Mouse (Mus musculus): ENCODE measurements around the gene Rps13.
"Not testable (repeated sequence)": the region's sequence is repeated elsewhere in the genome, so short reads cannot be mapped to it uniquely, and the experiment has no call there.

The Rps13 gene

DNA sequence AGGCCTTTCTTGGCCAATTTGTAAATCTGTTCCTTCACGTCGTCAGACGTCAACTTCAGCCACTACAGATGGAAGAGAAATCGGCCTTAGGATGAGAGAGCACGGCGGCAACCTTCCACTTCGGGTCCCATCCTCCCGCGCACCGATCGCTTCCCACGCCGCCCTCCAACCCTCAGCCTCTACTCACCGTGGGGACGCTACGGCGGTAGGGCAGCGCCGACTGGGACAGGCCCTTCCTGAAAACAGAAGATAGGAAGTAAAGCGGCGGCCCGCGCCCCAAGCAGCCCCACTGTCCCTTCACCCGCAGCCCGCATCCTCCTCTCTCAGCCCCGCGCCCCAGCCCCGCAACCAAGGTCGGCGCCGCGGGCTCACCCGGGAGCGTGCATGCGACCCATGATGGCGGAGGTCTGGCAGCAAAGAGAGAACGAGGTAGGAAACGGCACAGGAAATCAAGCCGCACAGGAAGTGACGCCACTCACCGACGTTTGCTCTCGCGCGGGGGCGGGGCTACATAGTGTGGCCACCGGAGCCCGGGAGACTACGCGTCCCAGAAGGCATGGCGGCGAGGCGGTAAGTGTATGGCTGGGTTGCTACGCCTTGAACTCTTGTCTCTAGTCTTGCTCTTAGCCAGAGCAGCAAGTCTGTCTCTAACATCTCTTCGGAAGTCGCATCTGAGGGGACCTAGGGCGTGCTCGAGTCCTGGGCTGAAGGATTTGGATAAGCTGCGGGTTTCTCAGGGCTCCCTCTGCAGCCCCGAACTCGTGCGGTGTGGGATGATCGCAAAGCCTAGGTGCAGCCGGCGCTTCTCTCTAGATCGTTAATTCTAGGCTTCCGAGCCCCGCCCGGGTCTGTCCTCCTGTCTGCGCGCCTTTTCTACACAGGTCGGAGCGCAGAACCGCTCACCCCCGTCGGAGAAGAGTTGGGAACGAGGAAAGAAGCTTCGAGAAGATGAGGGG lies at the start of gene Rps13:
Rps13 (minus strand) TSS at position 483 of the 956 bp plus-strand sequence.
- DNase-seq (ENCODE audit: extremely low read depth, low read depth, low spot score): no peak

DNA sequence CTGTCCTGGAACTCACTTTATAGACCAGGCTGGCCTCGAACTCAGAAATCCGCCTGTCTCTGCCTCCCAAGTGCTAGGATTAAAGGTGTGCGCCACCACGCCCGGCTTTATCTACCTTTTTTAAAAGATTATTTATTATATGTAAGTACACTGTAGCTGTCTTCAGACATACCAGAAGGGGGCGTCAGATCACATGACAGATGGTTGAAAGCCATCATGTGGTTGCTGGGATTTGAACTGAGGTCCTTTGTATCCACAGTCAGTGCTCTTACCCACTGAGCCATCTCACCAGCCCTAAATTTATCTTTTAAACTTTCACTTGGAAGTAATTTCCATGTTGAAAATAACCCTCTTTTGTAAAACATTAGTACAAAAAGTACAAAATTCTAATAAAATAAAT lies 45.2 kb upstream of the Rps13 start:
- DNase-seq (ENCODE audit: extremely low read depth, low read depth, low spot score): not testable (repeated sequence)

DNA sequence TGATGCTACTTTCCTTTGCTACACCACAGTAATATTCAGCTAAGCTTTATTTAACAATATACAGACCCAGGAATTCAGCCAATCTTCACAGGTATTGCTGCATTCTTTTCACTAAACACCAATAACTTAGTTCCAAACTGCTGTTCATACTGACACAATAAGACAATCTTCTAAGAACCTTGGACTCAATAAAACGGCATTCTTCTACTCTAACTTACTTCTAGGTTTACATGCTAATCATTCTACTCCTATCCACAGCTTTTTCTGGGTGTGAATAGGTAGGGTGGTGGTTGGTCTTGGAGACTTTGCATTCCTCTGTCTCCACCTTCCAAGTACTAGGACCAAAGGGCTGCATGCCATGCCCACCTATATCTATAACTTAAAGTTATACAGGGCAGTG lies 40.3 kb upstream of the Rps13 start:
- DNase-seq (ENCODE audit: extremely low read depth, low read depth, low spot score): no peak

DNA sequence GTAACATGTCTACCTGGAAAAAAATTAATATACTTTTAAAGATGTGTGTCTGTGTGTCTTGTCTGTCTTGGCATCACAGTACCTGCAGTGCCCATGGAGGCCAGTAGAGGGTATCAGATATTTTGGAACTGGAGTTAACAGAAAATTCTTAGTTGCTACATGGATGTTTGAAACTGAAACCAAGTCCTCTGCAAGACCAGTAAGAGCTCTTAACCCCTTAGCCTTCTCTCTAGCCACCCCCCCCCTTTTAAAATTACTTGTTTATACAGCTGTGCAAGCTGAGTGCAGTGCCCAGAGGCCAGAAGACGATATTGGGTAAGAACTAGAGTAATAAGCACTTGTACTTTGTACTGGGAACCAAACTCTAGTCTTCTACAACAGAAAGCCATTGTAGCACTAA lies 2.2 kb upstream of the Rps13 start:
- peak; percentile 62 for DNase-seq (ENCODE audit: extremely low read depth, low read depth, low spot score)

DNA sequence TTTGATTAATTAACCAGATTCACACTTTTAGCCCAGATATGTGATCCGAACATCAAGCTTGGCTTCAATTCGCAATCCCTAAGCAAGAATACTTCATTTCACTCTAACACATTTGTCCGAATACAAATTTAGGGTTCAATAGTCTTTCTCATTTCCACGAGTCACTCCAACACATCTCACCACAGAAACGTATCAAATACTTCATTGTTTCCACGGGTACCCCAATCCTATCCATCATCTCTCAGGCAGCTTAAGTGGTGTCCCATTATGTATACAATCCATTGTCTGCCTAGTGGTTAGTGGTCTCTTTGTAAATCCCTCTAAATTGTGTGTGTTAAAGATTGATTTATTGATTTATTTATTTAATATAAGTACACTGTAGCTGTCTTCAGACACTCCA lies 1.1 kb upstream of the Rps13 start:
- DNase-seq (ENCODE audit: extremely low read depth, low read depth, low spot score): no peak

DNA sequence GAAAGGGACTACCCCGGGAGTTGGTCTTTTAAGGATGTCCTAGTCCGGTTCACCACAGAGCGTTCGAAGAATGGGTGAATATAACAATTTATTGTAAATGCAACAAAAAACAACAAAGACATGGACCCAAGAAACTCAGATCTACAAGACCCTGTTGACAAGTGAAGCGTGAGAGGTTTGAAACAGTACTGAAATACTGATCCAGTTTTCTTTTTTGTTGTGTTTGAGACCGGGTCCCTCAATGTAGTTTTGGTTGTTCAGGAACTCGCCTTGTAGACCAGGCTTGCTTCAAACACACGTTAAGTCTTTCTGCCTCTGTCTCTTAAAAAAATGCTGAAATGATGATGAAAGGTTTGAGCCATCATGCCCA lies 659 bp upstream of the Rps13 start:
- DNase-seq (ENCODE audit: extremely low read depth, low read depth, low spot score): no peak

DNA sequence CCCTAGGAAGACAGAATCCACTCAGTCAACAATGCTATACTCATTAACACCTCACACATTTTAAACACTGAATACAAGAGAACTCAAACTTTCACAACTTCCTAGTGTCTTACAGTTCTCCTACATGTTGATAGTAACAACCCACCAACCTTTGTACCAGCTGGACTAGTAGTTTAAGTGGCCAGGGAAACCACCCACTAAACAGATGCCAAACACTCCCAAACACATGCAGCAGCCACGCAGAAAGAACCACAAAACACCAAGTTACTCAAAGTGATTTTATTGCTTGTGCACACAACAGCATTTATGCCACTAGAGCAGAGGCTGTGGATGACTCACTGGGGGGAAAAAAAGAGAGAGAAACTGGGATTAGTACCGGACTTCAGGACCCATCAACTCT lies 2.7 kb downstream of the Rps13 start:
- DNase-seq (ENCODE audit: extremely low read depth, low read depth, low spot score): no peak

DNA sequence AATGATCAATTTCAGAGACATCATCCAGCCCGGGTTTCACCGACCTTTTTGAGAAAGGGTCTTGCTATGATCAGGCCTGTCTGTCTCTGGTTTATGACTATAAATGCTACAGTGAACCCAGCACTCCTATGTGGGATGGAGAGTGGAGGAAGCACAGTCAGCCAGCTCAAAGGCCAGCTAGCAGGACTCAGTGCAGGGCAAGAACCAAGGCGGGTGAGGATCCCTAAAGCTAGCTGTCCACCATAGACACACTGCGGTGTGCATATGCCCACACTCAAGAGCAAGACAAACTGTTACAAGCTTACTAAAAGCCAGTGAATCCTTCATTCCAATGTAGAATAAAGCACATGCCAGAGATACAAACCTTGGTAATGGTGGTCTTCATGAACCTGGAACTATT lies 4.1 kb downstream of the Rps13 start:
- no peak for DNase-seq (ENCODE audit: extremely low read depth, low read depth, low spot score)

DNA sequence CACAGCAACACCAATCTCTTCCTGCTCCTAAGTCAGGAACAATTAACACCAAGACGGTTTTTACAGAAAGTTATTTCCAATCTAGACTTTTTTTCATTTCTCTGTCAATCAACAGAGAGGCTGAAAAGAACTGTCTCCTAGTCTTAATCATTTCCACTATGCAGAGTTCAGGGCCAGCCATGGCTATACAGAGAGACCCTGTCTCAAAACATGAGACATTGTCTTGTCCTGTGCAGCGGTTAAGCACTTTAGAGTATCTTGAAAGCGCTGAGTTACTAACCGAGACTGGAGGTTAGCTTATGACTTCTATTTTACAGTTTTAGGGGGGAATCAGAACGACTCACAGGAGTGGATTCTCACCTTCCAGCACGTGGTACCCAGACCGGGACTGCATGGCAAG lies 5.2 kb downstream of the Rps13 start:
- DNase-seq (ENCODE audit: extremely low read depth, low read depth, low spot score): no peak

DNA sequence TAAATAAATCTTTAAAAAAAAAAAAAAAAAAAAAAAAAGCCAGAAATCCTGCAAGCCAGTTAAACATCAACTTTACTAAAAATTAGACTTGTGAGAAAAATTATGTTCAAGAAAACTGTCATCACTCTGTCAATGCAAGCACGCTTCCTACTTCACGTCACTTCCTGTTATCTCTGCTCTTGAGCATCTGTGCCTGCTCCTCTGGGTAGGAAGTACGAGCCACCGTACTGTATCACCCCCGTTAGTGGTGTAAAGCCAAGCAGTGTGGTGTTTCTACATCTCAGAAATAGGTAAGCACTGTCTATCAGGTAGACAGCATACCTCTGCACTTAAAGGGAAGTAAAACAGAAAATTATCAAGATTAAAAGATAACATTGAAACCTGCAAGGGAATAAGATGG lies 6.1 kb downstream of the Rps13 start:
- DNase-seq (ENCODE audit: extremely low read depth, low read depth, low spot score): no peak

DNA sequence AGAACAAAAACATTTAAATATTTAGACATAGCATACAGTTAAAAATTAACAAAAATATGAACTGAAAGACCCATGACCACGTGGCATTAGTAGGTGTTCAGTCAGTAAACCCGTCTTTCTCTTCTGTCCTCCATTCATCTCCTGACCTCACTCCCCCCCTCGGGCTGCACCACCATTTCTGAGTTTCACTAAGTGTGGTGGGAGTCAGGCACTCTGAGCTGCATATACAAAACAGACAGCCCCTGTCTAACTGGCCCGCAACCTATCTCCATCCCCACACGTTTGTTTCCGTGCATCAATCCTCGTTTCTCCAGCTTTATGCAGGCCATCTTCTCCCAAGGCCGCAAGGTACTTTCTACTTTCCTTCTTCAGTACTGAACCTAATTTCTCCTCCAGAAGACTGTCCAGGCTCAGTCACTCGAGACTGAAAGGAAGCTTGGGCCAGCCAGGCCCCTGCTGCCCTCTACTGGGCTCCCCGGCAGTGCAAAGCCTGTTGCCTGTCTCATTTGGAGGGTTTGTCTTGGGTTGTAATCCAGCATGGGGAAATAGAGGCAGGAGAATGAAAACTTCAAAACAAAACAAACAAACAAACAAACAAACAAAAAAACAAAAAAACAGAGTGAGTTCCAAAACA lies 10.5 kb downstream of the Rps13 start:
- DNase-seq (ENCODE audit: extremely low read depth, low read depth, low spot score): no peak

DNA sequence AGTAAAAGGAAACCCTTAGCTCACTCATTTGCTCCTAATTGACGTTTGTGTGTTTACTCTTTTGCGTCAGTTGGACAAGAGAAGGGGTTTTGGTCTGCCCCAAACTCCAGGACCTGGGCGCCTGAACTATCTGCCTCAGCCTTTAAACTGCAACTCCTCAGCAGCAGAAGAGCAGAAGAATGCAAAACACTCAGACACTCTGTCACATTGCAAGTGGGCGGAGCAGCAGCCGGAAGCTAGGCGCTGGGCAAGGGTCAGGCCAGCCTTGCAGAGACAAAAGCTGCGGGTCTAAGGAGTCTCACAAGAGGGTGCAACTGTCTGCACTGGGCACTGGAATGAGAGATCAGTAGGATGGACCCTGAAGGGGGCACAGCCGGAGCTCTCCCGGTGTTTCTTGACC lies 24.5 kb downstream of the Rps13 start:
- no peak for DNase-seq (ENCODE audit: extremely low read depth, low read depth, low spot score)

DNA sequence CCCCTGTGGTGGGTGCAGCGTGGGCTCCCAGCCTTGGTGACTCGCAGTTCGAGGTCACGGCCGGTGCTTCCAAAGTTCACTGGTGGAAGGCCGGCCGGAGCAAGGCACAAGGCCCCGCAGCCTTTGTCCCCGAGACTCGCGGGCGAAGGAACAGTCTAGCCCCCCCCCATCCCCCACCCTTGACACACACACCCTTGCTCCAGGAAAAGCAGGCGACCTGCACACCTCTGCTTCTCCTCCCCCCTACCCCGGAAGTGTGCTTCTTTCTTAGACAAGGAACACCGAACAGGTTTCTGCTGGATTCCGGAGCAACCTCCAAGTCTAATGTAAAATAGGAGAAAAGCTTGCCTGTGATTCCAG lies 25.4 kb downstream of the Rps13 start:
- DNase-seq (ENCODE audit: extremely low read depth, low read depth, low spot score): no peak

DNA sequence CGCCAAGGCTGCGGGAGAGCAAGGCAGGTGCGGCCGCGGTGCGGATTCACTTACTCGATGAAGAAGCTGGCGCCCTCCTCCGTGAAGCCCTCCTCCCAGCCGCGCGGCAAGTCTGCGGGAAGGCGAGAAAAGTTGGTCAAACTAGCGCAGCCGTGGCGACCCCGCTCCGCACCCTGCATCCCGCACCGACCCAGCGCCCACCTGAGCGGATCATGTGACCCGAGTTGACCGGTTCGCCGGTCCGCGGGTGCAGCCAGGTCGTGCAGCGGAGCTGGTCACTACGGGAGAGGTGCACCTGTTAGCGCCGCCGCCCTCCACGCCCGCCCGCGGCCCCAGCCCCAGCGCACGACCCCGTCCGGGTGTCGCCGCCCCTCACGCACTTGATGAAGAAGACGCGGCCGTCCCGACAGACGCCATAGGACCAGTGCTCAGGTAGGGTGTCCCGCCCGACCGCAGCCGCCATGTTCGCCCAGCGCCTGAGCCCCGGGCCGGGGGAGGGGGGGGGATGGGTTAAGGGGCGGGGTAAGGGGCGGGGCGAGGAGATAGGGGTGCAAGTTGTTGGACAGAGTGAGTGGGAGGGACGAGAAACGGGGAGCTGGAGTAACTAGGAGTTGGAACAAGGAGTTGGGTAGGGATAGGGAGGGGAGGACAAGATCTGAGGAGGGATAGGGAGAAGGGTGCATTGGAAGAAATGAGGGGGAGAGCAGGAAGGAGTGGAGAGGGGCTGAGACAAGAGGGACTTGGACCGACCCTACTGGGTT lies 25.9 kb downstream of the Rps13 start, which contains the start of gene Plekha7:
Plekha7 (minus strand) TSS at position 506 of the 761 bp plus-strand sequence.
- peak; percentile 31 for DNase-seq (ENCODE audit: extremely low read depth, low read depth, low spot score)

DNA sequence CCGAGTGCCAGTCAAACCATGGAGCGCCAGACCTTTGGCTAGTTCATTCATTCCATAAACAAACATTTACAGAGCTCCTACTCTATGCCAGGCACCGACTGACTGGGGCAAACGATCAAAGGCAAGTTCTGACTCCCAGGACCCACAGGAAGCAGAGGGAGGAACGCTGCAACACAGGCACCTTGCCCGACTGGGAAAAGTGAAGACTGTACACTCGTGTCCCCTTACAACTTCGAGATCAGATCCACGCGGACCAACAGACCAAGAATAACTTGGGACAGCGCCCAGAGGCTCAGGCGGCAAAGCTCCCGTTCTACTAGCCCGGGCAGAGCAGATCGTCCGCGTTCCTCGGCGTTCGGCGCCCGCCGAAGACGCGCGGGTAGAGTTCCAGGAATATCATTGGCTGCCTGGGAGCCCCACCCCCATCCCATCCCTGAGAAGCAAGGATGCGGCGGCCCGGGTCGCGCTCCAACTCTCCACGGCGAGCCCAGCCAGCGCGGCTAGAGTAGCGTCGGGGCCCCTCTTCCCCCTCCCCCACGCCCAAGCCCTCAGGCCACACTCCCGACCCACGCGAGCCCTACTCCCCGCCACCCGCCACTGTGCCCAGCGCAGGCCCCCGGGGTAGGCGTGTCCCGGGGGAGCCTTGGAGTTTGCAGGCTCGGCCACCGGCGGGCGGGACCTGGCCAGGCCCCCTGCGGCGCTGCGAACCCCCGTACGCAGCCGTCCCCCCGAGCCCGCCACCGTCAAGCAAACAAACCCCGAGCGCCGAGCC lies 26.7 kb downstream of the Rps13 start:
- DNase-seq (ENCODE audit: extremely low read depth, low read depth, low spot score): peak; percentile 23

DNA sequence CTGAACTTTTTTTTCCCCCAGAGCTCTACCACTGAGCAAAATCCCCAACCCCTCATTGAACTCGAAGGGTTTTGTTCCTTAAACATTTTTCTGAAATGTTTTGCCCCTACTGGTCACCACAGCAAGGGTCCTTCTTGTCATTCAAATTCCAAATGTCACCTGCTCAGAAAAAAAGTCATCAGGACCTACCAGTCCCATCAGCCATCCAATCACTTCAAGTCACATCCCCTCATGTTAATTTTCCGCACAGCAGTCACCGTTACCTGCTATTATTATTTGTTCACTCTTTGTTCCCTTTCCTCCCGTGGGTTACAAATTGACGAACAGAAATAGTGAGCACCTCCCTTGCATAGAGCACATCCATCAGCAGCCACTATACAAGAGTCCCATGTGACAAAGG lies 27.4 kb downstream of the Rps13 start:
- no peak for DNase-seq (ENCODE audit: extremely low read depth, low read depth, low spot score)

DNA sequence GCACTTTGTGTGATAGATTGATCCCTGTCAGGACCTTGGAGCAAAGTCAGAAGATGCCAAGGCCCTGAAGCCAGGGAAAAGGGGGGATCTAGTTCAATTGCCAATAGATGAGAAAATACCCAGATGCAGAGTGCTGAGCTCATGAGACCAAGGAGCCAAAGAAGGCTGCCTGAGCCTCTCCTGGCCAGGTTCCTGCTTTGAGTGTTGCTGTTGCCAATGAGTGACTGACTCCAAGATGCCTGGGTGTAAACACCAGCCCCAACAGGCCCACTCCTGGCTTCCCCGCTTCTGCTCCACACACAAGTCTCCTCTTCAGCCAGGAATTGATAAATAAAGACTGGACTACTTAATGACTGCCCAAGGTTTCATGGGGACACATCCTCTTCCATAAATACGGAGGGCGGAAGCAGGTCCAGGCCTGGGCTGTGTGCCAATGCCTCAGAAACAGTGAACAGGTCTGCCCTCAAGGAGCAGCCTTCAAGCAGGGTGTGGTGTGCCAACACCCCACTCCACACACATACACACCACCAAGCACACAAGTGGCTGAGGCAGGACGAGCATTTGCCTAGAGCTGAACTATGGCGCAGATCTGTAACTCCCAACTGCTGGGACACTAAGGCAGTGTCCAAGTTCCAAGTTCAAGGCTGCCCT lies 32.2 kb downstream of the Rps13 start:
- no peak for DNase-seq (ENCODE audit: extremely low read depth, low read depth, low spot score)

DNA sequence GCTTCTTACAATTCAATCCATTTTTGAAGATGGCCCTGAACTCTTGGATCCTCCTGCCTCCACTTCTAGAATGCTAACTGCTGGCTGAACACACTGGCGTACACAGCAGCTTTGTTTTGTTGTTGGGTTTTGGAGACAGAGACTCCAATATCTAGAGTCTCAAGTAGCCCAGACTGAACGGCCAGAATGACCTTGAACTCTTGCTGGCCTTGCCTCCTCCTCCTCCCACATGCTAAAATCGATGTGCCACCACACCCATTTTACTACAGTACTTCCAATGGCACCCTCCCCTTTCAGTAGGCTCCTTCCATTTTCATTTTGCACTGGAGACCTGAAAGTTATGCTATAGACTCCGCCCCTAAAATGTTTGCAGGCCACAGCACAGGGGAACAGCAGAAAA lies 32.9 kb downstream of the Rps13 start:
- no peak for DNase-seq (ENCODE audit: extremely low read depth, low read depth, low spot score)

DNA sequence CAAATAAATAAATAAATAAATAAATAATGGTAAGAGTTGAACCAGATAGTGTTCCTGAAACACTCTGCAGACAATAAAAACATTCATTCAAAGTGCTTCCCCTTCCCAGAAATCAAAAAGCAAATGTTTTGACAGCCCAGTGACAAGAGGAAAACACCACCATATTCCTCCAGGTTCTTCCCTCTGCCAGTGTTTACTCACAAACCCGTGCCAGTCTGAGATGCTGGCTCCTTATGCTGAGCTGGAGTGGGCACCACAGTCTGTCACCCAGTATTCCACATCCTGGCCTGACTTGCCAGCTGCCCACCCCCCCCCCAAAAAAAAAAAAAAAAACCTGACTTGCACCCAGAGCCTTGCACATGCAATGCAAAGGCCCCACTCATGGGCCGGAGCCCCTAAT lies 35.1 kb downstream of the Rps13 start:
- DNase-seq (ENCODE audit: extremely low read depth, low read depth, low spot score): no peak

DNA sequence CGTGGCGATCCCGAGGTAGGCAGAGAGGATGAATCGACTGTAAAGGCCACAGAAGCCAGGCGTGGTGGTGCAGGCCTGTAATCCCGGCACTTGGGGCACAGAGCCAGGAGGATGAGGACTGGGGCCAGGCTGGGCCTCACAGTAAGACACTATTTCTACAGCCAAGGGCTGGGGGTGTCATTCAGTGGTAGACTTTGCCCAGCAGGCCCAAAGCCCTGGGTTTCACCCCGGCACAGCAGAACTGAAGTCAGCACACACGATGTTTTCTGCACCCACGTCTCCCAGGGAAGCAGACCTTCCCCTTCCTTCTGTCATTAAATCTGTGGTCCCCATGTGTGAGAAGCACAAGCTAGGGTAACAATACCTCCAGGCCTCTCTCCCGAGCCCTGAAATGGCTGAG lies 35.6 kb downstream of the Rps13 start:
- no peak for DNase-seq (ENCODE audit: extremely low read depth, low read depth, low spot score)

DNA sequence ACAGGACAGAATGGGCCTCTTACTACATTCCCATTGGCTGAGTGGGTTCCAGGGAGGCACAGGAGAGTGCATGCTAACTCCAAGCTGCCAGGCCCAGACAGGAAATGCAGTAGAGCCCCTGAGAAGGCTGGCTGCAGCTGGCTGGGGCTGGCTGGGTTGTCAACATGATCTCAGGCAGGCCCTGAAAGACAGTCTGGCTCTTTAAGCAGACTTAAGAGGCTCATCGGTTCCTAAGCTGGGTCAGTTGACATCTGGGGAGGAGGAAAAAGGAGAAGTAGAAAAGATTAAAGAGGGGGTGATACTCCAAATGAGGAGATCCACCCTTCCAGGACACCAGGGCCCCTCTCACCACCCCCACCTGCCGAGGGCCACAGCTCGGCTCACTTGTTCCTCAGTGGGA lies 39.0 kb downstream of the Rps13 start:
- no peak for DNase-seq (ENCODE audit: extremely low read depth, low read depth, low spot score)
